Mouse (Mus musculus): ENCODE data around the gene Psip1. TPM values are rescaled to one million over a fixed set of nuclear protein-coding genes. Genes with fewer than 3 reads are reported as not detected.
"Not testable (repeated sequence)": the region's sequence is repeated elsewhere in the genome, so short reads cannot be mapped to it uniquely, and the experiment has no call there.

The Psip1 gene
- total RNA-seq, 4 experiments from 2014 or later: 49.0 to 67.3 (median 52.6) TPM

DNA sequence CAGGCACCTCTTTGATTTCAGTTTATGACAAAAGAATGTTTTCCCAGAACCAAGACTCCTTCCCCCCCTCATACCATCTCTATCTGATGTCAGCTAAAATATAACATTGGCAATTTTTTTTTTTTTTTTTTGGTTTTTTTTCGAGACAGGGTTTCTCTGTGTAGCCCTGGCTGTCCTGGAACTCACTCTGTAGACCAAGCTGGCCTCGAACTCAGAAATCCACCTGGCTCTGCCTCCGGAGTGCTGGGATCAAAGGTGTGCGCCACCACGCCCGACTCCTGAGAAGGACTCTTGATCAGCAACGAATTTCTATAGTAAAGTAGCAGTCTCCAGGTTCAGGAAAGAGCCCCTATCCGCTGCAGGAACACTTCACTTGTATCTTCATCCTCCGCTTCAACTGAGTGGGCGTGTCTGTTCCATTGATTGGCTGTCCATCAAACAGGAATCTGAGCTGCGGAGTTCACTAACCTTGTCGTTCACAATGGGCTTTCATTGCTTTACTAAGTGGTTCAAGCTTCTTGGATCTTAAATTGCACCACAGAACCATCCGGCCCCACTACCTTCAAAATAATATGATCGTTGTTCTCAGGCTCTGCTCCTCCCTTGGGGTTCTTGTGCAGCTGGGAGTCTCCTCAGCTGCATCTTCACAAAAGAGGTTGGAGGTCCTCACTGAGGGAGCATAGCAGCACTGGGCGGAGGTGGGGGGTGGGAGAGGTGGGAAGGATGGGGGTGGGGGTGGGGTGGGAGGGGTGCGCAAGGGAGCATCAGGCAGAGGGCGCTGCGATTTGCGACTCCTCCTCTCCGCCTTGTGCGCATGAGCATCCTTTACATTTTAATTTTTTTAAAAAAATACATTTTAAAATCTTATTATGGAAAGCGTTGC, 14.1 kb upstream of the Psip1 start:
- DNase-seq: no peak

DNA sequence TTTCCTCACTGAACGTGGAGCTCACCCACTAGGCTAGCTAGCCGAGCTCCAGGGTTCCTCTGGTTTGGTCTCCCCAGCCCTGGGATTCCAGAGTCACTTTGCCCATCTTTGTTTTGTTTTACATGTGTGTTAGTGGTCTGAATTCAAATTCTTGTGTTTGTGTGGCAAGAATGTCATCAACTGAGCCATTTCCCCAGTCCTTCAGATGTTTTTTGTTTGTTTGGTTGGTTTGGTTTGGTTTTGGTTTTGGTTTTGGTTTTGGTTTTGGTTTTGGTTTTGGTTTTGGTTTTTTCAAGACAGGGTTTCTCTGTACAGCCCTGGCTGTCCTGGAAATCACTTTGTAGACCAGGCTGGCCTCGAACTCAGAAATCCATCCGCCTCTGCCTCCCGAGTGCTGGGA, 10.8 kb upstream of the Psip1 start:
- DNase-seq: not testable (repeated sequence)

- DNase-seq: no peak
Measured at GRCm38 (mm10) chr4:83493112-83493511, 6.9 kb upstream of the Psip1 start.

- no peak for DNase-seq
Measured at GRCm38 (mm10) chr4:83489121-83489520, 2.9 kb upstream of the Psip1 start.

DNA sequence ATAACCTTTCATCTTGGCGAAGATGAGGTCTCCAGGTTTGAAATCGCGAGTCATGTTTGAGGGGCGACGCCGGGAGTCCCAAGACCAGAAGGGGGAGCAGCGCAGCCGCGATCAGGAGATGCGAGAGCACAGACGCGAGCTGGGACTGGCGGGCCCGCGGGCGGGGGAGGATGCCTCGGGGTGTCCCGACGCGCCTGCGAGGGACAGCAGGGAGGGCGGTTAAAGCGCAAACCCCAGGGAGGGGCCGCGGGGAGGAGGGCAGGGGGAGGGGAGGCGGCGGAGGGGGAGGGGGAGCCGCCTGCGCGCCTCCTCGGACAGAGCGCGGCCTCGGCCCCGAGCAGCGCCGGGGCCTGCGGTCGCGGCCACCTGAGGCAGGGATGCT, 533 bp downstream of the Psip1 start:
- DNase-seq: peak; percentile 77

DNA sequence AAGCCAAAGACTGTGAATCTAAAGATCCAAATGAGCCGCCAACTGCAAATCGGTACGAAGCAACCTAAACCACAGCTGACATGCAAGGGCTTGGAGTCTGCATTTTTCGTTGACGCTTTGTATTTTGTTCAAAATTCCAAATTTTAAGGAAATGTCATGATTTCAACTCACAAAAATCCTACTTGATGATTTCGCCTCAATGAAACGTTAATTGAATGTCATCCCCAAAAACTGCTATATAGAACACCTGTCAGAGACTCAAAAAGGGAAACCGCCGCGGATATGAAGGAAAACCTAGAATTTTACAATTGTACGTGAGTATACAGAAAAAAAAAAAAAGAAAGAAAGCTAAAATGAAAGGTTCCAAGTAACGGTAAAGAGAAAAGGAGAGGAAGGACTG, 1.0 kb downstream of the Psip1 start:
- DNase-seq: no peak

- DNase-seq: no peak
Measured at GRCm38 (mm10) chr4:83468208-83468607, 18.1 kb downstream of the Psip1 start.

- no peak for DNase-seq
Measured at GRCm38 (mm10) chr4:83467615-83468014, 18.6 kb downstream of the Psip1 start.

DNA sequence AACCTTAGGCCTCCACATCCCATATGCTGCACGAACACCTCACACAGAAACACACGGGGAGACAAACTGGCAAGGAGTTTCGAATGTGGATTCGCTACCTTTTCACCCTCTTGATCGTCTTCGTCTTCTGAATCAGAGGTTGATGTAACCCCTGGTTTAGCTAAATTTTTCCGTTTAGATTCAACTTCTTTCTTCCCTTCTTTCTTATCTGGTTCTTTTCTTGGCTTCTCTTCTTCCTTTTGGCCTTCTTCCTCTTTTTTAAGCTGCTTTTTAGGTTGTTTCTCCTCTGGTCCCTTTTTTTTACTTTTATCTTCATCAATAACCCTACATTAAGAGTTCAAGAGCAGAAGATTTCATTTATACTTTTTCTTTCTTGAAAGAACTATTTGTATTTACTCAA, 21.4 kb downstream of the Psip1 start:
- DNase-seq: no peak

GRCm38 (mm10) chr4:83460106-83460505, 26.2 kb downstream of the Psip1 start:
- no peak for DNase-seq

DNA sequence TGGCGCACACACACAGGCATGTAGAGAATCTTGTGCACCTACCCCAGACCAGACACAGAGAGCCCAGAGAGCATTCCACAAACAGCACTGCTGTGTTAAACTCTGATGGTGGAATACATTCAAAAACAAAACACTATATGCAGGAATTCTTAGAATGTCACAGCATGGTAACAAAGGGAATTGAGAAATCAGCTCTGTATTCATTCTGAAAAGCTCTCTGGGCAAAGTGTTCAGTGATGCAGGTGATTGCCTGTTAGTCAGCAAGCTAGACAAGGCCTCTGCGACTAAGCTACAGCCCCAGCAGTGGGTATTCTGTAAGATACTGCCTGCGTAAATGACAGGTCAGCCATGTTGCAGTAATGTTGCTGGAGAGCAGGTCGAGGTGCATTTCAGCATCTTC, 35.5 kb downstream of the Psip1 start:
- DNase-seq: no peak

GRCm38 (mm10) chr4:83441050-83441449, 45.2 kb downstream of the Psip1 start:
- DNase-seq: no peak

DNA sequence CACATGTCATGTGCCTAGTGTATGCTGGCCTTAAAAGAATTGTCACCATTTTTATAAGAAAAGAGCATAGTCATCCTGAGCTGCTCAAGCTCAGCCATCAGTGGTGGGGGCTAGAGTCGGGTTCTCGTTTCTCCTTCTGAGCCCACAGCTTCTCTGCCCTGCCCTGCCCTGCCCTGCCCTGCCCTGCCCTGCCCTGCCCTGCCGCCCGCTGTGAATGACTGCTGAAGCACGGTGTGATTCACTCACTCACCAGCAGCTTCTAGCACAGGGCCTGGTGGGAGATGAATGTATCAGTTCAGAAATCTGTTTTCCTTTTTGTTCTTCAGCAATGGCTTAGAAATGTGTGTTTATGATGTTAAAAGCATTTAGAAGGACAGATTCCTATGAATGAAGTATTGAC, 47.2 kb downstream of the Psip1 start:
- no peak for DNase-seq

DNA sequence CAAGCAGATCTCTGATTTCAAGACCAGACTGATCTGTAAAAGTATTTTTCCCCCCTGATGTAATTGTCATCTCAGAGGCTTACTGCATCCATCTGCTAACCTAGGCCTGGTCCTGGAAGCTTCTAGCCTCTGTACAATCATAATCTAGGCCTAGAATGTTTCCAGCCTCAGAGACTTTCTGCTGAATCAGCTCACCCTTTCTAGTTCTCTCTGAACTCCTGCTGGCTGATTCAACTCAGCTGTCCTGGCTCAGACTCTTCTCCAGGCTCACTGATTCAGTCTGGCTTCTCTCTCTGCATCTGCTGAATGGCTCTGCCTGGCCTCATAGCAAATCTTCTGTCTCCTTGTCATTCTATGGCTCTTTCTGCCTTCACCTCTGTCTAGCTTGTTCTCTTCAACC, 48.1 kb downstream of the Psip1 start:
- no peak for DNase-seq

DNA sequence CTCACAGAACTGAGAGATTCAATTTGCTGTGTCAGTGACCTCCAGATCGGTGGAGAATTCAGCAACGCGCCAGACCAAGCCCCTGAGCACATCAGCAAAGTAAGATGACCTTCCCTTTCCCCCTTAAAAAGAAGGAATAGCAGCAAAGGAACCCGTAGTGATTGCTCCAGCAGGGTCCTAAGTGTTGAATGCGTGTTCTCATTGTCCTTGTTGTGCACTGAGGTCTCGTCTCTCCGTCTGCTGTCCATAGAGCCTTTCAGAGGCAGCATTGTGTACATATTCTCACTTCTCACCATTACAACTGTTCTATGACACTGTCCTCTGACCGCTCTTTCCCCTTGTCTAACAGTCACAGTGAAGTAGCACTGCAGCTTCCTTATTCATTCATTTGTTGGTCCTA, 49.9 kb downstream of the Psip1 start:
- no peak for DNase-seq

GRCm38 (mm10) chr4:83432901-83433300, 53.4 kb downstream of the Psip1 start:
- DNase-seq: no peak

DNA sequence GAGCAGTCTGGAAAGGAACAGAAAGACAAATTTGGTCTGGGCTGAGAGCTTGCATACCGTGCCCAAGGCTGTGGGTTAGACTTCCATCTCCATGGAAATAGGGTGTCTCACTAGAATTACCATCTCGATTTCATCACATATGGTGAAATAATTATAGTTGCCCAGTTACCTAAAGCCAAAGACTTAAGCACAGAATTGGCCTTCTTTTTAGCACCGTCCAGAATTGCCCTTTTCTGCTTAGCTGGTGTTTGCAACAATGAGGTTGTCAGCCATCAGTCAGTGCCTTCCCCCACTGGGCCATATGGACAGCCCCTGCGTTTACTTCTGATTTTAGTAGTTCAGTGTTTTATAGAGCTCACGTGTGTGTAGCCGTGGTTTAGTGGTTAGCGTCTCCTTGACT, 54.3 kb downstream of the Psip1 start:
- no peak for DNase-seq

DNA sequence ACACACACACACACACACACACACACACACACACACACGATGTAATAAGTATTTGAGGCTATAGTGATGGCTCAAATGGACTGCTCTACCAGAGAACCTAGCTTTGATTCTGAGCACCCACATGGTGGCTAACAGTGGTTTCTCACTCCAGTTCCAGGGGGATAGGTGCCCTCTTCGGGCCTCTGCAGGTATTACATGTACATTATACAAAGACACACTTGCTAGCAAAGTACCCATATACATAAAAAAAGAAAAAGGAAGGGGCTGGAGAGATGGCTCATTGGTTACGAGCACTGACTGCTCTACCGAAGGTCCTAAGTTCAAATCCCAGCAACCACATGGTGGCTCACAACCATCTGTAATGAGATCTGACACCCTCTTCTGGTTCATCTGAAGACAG, 57.4 kb downstream of the Psip1 start:
- no peak for DNase-seq

DNA sequence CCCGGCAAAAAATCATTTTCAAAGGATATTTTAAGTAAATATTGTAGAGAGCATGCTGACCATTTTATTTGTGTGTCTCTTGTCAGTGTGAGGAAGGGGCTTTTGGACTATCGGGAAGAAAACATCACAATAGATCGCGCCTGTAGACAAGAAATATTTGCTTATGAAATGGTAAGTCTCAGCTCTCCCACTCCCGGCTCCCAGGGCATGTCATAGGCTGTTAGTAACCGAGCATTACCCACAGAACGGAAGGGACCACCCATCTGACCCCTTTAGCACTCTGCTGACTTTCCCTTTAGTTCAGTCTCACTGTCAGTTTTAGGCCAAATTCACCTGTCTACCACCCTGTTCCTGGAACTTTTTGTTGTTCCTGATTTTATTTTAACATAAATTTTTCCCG, 58.6 kb downstream of the Psip1 start:
- DNase-seq: no peak

GRCm38 (mm10) chr4:83427141-83427540, 59.1 kb downstream of the Psip1 start:
- no peak for DNase-seq

DNA sequence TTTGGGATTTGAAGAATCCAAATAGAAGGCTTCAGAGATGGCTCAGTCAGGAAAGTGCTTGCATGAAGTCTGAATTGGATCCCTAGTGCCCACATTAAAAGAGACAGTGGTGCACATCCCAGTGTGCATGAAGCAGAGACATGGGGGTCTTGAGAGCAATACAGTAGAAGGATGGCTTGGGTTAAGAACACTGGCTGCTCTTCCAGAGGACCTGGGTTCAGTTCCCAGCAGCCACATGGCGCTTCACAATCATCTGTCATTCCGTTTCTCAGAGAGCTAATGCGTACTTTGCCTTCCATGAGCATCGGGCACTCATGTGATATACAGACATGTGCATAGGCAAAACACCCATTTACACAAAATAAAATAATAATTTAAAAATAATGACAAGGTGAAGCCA, 61.1 kb downstream of the Psip1 start:
- DNase-seq: no peak

GRCm38 (mm10) chr4:83423641-83424040, 62.6 kb downstream of the Psip1 start:
- no peak for DNase-seq

DNA sequence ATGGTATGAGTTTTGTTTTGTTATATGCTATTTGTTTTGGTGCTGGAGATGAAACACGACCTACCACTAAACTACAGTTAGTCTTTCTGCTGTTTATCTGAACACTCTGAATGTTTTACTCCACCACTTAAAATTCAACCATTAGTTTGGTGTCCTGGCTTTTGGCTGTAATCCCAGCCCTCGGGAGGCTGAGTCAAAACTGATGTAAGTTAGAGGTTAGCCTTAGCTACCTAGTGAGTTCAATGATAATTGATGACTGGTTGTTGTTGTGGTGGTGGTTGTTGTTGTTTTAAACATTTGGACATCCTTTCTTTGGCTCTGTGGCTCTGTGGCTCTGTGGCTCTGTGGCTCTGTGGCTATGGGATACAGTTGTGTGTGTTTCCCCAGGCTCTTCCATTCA, 67.5 kb downstream of the Psip1 start:
- DNase-seq: no peak

DNA sequence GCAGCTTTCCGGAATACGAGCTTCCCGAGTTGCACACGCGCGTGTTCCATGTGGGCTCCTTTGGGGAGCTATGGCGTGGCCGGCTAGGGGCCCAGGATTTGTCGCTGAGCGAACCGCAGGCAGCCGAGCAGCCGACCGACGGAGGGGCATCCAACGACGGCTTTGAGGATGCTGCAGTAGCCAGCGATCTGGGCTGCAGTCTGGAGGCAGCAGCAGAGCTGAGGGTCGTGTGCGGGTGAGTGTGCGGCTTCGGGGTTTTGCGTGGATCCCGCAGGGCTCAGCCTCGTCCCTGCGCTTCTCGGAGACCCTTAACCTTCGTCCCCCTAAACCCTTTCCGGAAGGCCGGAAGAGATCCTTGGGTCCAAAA, 68.5 kb downstream of the Psip1 start:
- no peak for DNase-seq
